Mouse (Mus musculus): ENCODE measurements around the gene Tbc1d1. TPM values are rescaled to one million over a fixed set of nuclear protein-coding genes. Genes with fewer than 3 reads are reported as not detected.

The Tbc1d1 gene
- total and polyA plus RNA-seq, 3 experiments: 26.0 to 38.6 (median 31.9) TPM

DNA sequence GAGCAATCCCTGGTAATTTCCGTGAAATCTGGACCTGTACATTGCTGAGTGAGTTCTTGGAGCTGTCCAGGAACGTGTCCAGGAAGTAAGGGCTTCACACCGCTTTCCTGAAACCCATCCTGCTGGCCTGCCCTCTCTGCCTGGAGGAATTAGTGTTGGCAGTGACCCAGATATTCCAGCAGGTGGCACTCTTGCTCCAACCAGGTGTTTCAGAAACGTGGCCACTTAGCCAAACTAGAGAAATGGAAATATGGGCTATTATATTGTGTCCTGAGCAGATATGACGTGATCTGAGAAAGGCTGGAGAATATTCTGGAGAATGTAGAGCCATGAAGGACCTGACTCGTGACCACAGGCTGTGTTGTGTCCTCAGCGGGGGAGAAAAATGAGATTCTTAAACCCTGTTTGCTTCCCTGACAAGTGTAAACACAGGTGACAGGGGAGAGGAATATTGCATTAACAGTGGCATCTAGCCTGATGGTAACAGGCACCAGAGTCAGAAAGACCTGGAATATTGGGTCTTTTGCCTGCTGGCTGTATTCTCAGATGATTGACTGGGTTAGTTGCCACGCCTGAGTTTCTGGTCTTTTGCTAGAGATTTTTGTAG, 226.4 kb downstream of the Tbc1d1 start (continued):
- no peak for TF ChIP-seq GABPA (IDR thresholded peaks at IDR 0.05; ENCODE audit: insufficient replicate concordance, low read depth, low read length)
- TF ChIP-seq EP300 (IDR thresholded peaks at IDR 0.05; ENCODE audit: low read length): no peak
- TF ChIP-seq USF2 (conservative IDR thresholded peaks at IDR 0.05; ENCODE audit: low read depth, low read length): no peak
- TF ChIP-seq JUN (IDR thresholded peaks at IDR 0.05; ENCODE audit: insufficient read depth, low read depth, low read length): no peak
- TF ChIP-seq ZKSCAN1 (IDR thresholded peaks at IDR 0.05; ENCODE audit: borderline replicate concordance, low read depth, low read length): no peak
- no peak for TF ChIP-seq ELF1 (IDR thresholded peaks at IDR 0.05; ENCODE audit: low read depth, low read length)
- TF ChIP-seq E2F4 (IDR thresholded peaks at IDR 0.05; ENCODE audit: insufficient replicate concordance, low read depth, low read length): no peak
- TF ChIP-seq PAX5 (IDR thresholded peaks at IDR 0.05; ENCODE audit: low read length): no peak

DNA sequence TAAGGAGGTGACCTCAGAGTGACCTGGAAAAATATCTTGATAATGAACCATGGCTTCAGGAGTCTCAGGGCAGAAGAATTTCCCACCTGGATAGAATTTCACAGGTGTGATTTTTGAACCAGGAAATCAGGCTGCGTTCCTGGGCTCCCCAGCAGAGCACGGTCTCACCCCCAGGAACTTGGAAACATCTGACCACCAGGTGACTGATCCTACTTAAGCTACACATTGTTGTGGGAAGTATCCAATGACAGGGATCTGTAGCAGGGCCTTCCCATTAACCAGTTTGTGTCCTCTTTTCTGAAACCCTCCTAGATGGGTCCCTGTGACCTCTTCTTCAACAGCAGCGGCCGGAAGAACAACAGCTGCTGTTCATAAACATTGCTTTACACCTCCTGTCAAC, 227.1 kb downstream of the Tbc1d1 start:
- Histone ChIP-seq H3K4me2 (ENCODE audit: insufficient read depth, low read depth, poor library complexity, severe bottlenecking) (no peak overlapping the region), H3K79me2 (replicated peaks; ENCODE audit: control insufficient read depth, extremely low read depth, insufficient read depth, poor library complexity, severe bottlenecking) (no peaks in the 10 kb centered on the region), H3K9ac (ENCODE audit: insufficient read depth, low read depth) (no peak overlapping the region), H3K4me3 (replicated peaks in 1 of 3; ENCODE audit: low read depth in 2 of 3, low read length in 2 of 3, poor library complexity in 1 of 3) (no peak overlapping the region), H3K4me1 (ENCODE audit: control insufficient read depth in 1 of 2, insufficient read depth in 2 of 2) (peaks cover 0 to 4% of the 10 kb centered on the region in 2 experiments; a peak in 1 of 4 replicates), H3K27me3 (replicated peaks) (no peaks in the 10 kb centered on the region), H3K27ac (ENCODE audit: insufficient read depth, low read depth) (no peak overlapping the region), H3K9me3 (replicated peaks; ENCODE audit: low read length) (no peaks in the 10 kb centered on the region), H3K36me3 (replicated peaks in 1 of 2; ENCODE audit: control insufficient read depth in 1 of 2, insufficient read depth in 1 of 2, low read length in 1 of 2) (no peaks in the 10 kb centered on the region)
- no peak for DNase-seq (ENCODE audit: extremely low read depth)
- no peak for TF ChIP-seq POLR2A (IDR thresholded peaks at IDR 0.05; ENCODE audit: low read depth, low read length)
- TF ChIP-seq ELF1 (IDR thresholded peaks at IDR 0.05; ENCODE audit: low read depth, low read length): no peak
- no peak for TF ChIP-seq JUND (conservative IDR thresholded peaks at IDR 0.05; ENCODE audit: low read depth, low read length)
- TF ChIP-seq BHLHE40 (IDR thresholded peaks at IDR 0.05; ENCODE audit: low read depth, low read length): no peak
- TF ChIP-seq E2F4 (IDR thresholded peaks at IDR 0.05; ENCODE audit: insufficient replicate concordance, low read depth, low read length): no peak
- TF ChIP-seq NRF1 (IDR thresholded peaks at IDR 0.05; ENCODE audit: low read depth, low read length): no peak
- TF ChIP-seq SMC3 (IDR thresholded peaks at IDR 0.05; ENCODE audit: low read depth, low read length): no peak
- no peak for TF ChIP-seq KAT2A (IDR thresholded peaks at IDR 0.05; ENCODE audit: insufficient replicate concordance, low read length)
- no peak for TF ChIP-seq NELFE (IDR thresholded peaks at IDR 0.05; ENCODE audit: low read depth, low read length)
- no peak for TF ChIP-seq EP300 (IDR thresholded peaks at IDR 0.05; ENCODE audit: low read length)
- no peak for TF ChIP-seq USF2 (conservative IDR thresholded peaks at IDR 0.05; ENCODE audit: low read depth, low read length)
- no peak for TF ChIP-seq SIN3A (IDR thresholded peaks at IDR 0.05; ENCODE audit: low read length)
- in situ Hi-C loops (cut with MboI; ENCODE audit: low pct_ligation_motif_present, low pct_unique_long_range_greater_than_20kb, low sequenced_read_pairs): loop anchor here (10.0 kb wide), 1 partner anchor 112 kb away; no protein-coding TSS in a partner anchor
- dilution Hi-C loops (cut with MboI; ENCODE audit: extremely low pct_ligation_motif_present, extremely low pct_unique_long_range_greater_than_20kb, low sequenced_read_pairs): no loop called here

DNA sequence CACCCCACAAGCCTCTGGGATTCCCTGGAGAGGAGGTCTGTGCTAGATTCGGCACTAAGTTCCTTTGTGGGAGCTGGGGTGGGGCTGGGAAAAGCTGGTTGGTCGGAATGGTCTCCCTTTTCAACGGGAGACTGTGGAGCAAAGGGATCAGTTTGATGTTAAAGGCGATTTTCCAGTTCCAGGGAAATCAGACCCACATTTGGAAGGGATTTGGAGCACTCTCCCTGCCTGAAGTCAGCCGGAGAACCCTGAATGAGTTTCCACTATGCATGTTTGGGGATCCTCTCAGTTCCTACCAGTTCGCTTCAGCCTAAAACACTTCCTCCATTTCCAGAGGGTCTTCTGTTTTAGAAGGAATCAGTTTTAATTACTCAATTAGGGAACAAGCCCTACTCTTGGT, 228.4 kb downstream of the Tbc1d1 start:
- dilution Hi-C loops (cut with MboI; ENCODE audit: extremely low pct_ligation_motif_present, extremely low pct_unique_long_range_greater_than_20kb, low sequenced_read_pairs): no loop called here
- in situ Hi-C loops (cut with MboI; ENCODE audit: low pct_ligation_motif_present, low pct_unique_long_range_greater_than_20kb, low sequenced_read_pairs): loop anchor here (10.0 kb wide), 1 partner anchor 110 kb away; no protein-coding TSS in a partner anchor
- Histone ChIP-seq H3K9ac (ENCODE audit: insufficient read depth, low read depth) (no peak overlapping the region), H3K79me2 (replicated peaks; ENCODE audit: control insufficient read depth, extremely low read depth, insufficient read depth, poor library complexity, severe bottlenecking) (no peaks in the 10 kb centered on the region), H3K4me3 (replicated peaks in 1 of 3; ENCODE audit: low read depth in 2 of 3, low read length in 2 of 3, poor library complexity in 1 of 3) (no peak overlapping the region), H3K4me1 (ENCODE audit: control insufficient read depth in 1 of 2, insufficient read depth in 2 of 2) (peaks cover 0 to 12% of the 10 kb centered on the region in 2 experiments; a peak in 2 of 4 replicates), H3K9me3 (replicated peaks; ENCODE audit: low read length) (no peaks in the 10 kb centered on the region), H3K27me3 (replicated peaks) (no peaks in the 10 kb centered on the region), H3K36me3 (replicated peaks in 1 of 2; ENCODE audit: control insufficient read depth in 1 of 2, insufficient read depth in 1 of 2, low read length in 1 of 2) (no peaks in the 10 kb centered on the region), H3K4me2 (ENCODE audit: insufficient read depth, low read depth, poor library complexity, severe bottlenecking) (no peak overlapping the region), H3K27ac (ENCODE audit: insufficient read depth, low read depth) (no peak overlapping the region)
- TF ChIP-seq MAZ (IDR thresholded peaks at IDR 0.05; ENCODE audit: low read depth, low read length): no peak
- no peak for TF ChIP-seq MAFK (IDR thresholded peaks at IDR 0.05; ENCODE audit: insufficient replicate concordance, low read length)
- no peak for TF ChIP-seq NELFE (IDR thresholded peaks at IDR 0.05; ENCODE audit: low read depth, low read length)
- TF ChIP-seq ETS1 (conservative IDR thresholded peaks at IDR 0.05; ENCODE audit: low read depth, low read length): no peak
- DNase-seq (ENCODE audit: extremely low read depth): no peak
